Mouse (Mus musculus) left cerebral cortex, postnatal 36 days (tissue): ENCODE measurements around the gene Cyp3a13. TPM values are rescaled to one million over a fixed set of nuclear protein-coding genes. Genes with fewer than 3 reads are reported as not detected.
"Not testable (repeated sequence)": the region's sequence is repeated elsewhere in the genome, so short reads cannot be mapped to it uniquely, and the experiment has no call there.

ENCODE experiments used
- DNase-seq, 2 experiments: peaks; one replicate each; pipeline ENCODE4 v3.0.0; 2021 to 2022; ENCODE audit warnings: low spot score in 2 of 2, mixed read lengths in 1 of 2
- intact Hi-C: fragments of 180-260 bp; cut with DNase I; formaldehyde crosslinking; loops from one replicate; pipeline ENCODE4 v1.15.1; 2025
- total RNA-seq, 2 experiments: library from RNA; stranded (reverse); gene quantifications; 2 replicates each; pipeline ENCODE4 v1.2.3; 2021

Gene Cyp3a13
- total RNA-seq, result under 1 TPM; 0.25 TPM

DNA sequence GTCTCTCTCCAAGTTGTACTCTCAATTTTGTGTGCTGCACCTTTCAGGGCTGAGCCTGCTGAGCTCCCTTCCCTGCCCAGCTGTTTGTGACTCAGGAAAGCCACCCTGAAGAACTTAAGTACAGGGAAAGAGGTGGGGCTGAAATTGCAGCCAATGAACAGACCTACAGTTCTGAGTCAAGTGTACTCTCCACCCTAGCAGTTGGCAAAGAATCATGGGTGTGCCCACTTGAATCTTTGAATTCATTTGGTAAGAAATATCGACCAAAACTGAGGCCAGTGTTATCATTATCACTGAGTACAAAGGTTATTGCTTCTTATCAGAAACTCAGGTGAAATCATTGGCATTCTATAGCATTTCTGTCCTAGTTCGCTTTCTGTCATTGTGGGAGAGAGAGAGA, at the start of gene Cyp3a13:
TSS of gene Cyp3a13 (minus strand) at position 88 of the 400 bp plus-strand sequence.
- DNase-seq, result no peak
- intact Hi-C loops, result no loop called here

DNA sequence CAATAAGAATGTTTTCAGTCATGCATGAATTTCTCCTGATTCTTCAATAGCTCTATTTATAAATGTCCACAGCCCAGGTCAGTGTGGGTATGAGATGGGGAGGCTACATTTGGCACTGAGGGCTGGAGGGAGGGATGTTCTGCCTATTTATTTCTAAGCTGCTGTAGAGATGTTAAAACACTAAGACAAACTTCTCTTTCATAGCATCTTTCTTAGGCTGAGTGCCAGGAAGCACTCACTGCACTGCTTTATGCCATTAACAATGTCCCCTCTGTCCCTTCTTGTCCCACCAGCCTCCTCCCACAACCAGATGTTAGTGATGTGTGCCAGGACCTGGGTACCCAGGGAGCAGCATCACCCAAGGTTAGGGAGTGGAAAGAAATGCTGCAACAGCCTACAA, 45.1 kb upstream of the Cyp3a13 start:
- DNase-seq, result no peak

GRCm38 (mm10) chr5:137962945-137963344, 41.5 kb upstream of the Cyp3a13 start, which contains the start of gene Gjc3:
Gene Gjc3 (minus strand): TSS chr5:137963098.
- DNase-seq, result no peak
- intact Hi-C loops, result no loop called here

More for the DNA sequence above, 45.1 kb upstream of the Cyp3a13 start:
- intact Hi-C loops, result no loop called here

GRCm38 (mm10) chr5:137956404-137956803, 35.0 kb upstream of the Cyp3a13 start:
- DNase-seq, result no peak
- intact Hi-C loops, result no loop called here

DNA sequence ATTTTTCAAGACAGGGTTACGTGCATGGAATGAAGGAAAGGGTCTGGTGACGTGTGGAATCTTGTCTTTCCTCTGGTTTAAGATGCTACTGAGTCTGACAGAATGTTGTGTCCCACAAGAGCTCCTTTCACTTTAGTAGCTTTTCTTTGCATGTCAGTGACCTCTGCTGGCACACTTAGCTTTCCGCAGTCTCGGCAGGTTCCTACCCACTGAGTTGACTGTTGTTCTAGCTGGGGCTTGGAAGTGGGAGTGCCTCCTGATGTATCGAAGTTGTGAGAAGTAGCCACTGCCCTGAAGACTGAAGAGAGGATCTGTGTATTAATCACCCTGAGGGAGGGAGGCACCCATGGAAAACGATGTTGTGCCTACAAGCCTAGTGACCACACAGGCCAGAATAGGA, 29.8 kb upstream of the Cyp3a13 start:
- no peak for DNase-seq
- intact Hi-C loops, result no loop called here

- intact Hi-C loops, result no loop called here
- no peak for DNase-seq
These were observed 25.9 kb upstream of the Cyp3a13 start for GRCm38 (mm10) chr5:137947303-137947702.

GRCm38 (mm10) chr5:137943133-137943532, 21.7 kb upstream of the Cyp3a13 start:
- intact Hi-C loops, result no loop called here
- no peak for DNase-seq

DNA sequence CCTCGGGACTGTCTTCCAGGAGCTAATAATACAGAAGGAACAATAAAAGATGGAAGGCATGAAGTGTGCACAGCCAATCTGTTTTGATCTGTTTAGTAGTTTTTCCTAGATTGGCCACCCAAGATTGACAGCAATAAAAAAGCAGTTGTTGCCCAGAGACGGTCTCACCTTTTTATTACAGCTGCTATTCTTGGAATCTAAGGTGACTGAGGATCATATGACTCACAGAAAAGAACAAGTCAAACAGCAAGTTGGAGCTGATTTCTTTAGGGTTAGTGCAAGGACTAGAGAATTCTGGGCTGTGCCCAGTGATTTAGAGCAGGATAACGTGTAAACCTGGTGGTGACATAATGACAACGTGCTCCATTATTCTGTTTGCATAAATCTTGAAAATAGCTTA, 19.5 kb upstream of the Cyp3a13 start:
- no peak for DNase-seq
- intact Hi-C loops, result no loop called here

DNA sequence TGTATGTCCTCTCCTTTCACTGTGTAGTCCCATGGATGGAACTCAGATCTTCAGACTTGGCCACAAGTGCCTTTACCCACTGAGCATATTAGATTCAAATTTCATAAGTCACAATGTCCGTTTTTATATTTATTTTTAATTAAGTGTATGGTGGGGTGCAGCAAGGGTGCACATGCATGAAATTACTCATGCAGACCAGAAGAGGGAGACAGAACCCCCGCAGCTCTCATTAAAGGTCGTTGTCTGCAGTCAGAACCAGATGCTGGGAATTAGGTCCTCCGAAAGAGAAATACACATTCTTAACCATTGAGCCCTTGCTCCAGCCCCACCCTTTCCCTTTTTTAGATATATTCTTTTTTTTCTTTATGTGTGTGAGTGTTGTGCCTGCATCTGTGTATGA, 15.8 kb upstream of the Cyp3a13 start:
- DNase-seq, result no peak

DNA sequence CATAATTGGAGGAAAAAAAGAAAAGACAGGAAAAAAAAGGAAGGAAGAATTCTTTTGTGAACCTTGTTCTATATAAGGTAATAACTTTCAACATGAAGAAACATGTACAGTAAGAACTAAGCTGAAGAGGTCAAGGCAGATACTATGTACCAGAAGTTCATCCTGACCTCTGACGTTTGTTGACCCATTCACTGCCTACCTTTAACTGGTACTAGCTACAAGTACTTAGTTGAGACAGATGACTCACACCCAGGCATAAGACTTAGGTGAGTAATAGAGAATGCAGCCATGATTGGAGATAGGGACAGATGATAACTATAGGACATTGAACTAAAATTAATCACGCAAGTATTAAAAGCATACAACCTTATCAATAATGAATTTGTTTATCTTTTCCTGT, 15.1 kb upstream of the Cyp3a13 start:
- intact Hi-C loops, result no loop called here
- no peak for DNase-seq

More for the DNA sequence above, 15.8 kb upstream of the Cyp3a13 start:
- intact Hi-C loops, result no loop called here

DNA sequence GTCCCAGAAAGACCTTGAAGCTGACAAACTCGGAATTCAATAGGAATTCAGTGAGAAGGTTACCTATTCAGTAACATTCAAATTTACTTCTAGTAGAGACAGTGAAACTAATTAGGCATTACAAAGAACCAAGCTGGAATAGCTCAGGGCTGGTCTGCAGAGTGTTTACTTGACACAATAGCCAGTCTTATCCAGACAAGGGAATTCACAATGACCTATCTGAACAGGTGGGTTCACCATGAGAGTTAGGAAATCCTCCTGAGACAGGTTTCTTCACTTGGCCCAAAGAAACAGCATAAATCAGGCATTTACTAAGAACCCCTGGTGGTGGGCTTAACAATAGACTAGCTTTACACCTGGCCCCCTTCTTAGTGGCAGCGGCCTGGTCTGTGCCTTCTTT, 12.5 kb upstream of the Cyp3a13 start:
- intact Hi-C loops, DNase-seq: not testable (repeated sequence)

- intact Hi-C loops, result no loop called here
- no peak for DNase-seq
These were observed 7.0 kb upstream of the Cyp3a13 start for GRCm38 (mm10) chr5:137928439-137928838.

- intact Hi-C loops, result no loop called here
- no peak for DNase-seq
These were observed 752 bp upstream of the Cyp3a13 start for GRCm38 (mm10) chr5:137922171-137922570.

DNA sequence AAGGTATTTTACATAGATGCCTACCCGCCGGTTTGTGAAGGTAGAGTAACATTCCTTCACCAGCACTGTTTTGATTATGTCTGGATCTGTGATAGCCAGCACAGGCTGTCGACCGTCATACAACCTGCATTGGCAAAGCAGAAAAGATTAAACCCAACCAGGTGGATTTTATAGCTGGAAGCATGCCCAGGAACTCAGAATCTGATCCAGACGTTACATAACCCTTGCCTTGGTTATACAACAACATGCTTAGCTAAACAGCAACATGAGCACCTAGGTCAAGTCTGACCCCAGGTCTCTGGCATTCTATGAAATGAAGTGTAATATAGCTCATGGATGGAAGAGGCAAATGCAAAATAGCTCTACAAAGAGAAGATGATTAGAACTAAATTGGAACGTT, 5.9 kb downstream of the Cyp3a13 start:
- intact Hi-C loops, result no loop called here

GRCm38 (mm10) chr5:137914508-137914907, 6.9 kb downstream of the Cyp3a13 start:
- intact Hi-C loops, result no loop called here
- DNase-seq, result no peak

More for the DNA sequence above, 5.9 kb downstream of the Cyp3a13 start:
- DNase-seq, result no peak

DNA sequence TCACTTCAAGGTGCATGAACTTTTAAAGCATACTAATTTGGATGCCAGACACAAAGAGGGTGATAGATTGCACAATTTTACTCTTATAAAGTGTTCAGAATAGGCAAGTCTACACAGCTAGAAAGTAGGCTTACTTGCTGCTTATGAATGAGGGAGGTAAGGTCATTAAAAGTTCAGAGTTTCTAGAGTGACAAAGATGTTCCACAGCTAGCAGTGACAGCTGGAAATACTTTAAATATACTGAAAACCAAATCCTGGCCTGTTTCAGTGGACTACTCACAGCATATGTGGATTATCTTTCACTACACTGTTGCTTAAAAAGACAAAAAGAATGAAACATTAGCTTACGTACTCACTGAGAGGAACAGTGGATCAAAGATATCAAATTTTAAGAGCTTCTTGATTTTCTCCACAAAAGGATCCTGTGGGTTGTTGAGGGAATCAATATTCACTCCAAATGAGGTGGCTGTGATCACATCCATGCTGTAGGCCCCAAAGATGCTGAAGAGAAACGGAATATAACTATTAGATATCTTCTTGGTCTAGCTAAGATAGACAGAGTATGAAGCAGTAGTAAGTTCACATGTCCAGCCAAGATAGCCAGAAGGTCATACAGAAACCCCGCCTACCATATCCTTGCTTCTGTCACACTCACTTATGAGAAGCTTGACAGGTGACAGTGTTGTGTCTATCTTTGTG, 11.7 kb downstream of the Cyp3a13 start:
- intact Hi-C loops, result no loop called here
- DNase-seq, result no peak

GRCm38 (mm10) chr5:137897812-137898211, 23.6 kb downstream of the Cyp3a13 start:
- no peak for DNase-seq
- intact Hi-C loops, result no loop called here

- intact Hi-C loops, result no loop called here
- no peak for DNase-seq
These were observed 28.5 kb downstream of the Cyp3a13 start for GRCm38 (mm10) chr5:137892954-137893353.

- intact Hi-C loops, result loop anchor here (5.0 kb wide), 2 partner anchors 85 to 270 kb away; partner anchors contain the start of gene Zfp113
These were observed 33.8 kb downstream of the Cyp3a13 start for GRCm38 (mm10) chr5:137887666-137888065.

GRCm38 (mm10) chr5:137885894-137886293, 35.5 kb downstream of the Cyp3a13 start:
- intact Hi-C loops, result loop anchor here (5.0 kb wide), 2 partner anchors 86 to 271 kb away; partner anchors contain the start of gene Zfp113
- peak; percentile 6 to 43 for DNase-seq

More at GRCm38 (mm10) chr5:137887666-137888065, 33.8 kb downstream of the Cyp3a13 start:
- DNase-seq, result no peak

DNA sequence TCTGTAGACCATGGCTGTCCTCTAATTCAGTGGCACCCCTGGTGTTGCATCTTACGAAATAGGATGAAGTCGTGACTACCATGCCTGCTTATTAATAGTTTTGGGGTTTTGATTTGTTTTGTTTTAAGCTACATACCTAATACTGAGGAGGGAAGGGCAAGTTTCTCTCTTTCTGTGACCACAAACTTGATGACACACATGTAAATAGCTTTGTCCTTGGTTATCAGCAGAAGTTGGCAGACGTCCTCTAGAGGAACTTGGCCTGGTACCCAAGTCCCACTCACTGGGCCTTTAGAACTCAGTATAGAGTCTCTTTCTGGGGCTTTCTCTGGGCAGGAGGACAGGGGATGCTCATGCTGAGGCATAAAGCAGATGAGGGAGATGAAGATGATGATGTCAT, 38.1 kb downstream of the Cyp3a13 start:
- intact Hi-C loops, result no loop called here

More for the DNA sequence above, 38.1 kb downstream of the Cyp3a13 start:
- DNase-seq, result no peak
